Mouse (Mus musculus) left cerebral cortex, postnatal 10 days (tissue): Measurements from ENCODE around the gene Scarf2. TPM values are rescaled to one million over a fixed set of nuclear protein-coding genes. Genes with fewer than 3 reads are reported as not detected.

Source experiments
- DNase-seq, 2 experiments: peaks; one replicate each; pipeline ENCODE4 v3.0.0; 2021 to 2022; ENCODE audit warnings: low spot score in 2 of 2, mixed read lengths in 1 of 2; ENCODE audit errors: extremely low spot score in 1 of 2
- intact Hi-C: fragments of 180-260 bp; cut with DNase I; formaldehyde crosslinking; loops from one replicate; pipeline ENCODE4 v1.15.1; 2025
- total RNA-seq, 2 experiments: library from RNA; stranded (reverse); gene quantifications; 2 replicates each; pipeline ENCODE4 v1.2.3; 2021

The Scarf2 gene
- total RNA-seq, 2 experiments from 2014 or later, result 3.7 to 4.3 TPM

DNA sequence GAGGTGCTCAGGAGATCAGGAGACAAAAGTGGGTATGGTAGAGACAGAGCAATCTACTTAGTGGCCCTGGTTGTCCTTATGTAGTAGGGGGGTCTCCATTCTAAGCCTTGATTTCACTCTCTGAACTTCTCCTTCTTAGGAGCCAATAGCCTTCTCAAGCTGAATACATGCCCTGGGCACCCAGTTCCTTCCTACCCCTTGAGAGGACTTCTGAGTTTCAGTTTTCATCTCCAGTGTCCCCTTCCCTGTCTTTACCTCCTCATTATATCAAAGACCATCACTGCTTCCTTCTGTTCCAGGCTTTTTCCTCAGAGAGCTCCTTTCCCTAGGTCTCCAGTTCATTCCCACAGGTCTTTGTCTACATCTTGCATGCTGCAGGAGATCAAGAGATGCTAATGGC lies 563 bp upstream of the Scarf2 start:
- intact Hi-C loops, result no loop called here
- no peak for DNase-seq

DNA sequence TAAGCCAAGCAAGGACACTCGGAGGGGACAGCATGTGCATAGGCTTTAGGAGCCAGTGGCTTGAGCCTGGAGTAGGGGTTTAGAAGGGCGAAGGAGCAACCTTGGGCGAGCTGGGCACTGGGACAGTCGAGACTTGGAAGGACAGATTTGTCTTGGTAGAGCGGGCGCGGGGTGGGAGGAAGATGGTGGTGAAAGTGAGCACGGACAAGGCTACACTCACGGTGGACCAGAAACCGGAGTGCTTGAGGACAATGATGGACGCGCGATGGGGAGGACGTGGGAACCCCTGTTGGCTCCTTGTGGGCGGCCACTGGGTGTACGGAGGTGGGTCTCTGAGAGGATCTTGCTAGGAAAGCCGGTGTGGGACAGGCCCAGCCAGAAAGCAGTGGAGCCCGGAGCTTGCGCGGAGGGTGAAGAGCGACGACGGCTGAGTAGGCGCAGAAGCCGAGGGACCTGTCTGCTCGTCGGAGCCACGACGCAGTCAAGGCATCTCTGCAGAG lies 780 bp downstream of the Scarf2 start:
- intact Hi-C loops, result no loop called here
- no peak for DNase-seq

DNA sequence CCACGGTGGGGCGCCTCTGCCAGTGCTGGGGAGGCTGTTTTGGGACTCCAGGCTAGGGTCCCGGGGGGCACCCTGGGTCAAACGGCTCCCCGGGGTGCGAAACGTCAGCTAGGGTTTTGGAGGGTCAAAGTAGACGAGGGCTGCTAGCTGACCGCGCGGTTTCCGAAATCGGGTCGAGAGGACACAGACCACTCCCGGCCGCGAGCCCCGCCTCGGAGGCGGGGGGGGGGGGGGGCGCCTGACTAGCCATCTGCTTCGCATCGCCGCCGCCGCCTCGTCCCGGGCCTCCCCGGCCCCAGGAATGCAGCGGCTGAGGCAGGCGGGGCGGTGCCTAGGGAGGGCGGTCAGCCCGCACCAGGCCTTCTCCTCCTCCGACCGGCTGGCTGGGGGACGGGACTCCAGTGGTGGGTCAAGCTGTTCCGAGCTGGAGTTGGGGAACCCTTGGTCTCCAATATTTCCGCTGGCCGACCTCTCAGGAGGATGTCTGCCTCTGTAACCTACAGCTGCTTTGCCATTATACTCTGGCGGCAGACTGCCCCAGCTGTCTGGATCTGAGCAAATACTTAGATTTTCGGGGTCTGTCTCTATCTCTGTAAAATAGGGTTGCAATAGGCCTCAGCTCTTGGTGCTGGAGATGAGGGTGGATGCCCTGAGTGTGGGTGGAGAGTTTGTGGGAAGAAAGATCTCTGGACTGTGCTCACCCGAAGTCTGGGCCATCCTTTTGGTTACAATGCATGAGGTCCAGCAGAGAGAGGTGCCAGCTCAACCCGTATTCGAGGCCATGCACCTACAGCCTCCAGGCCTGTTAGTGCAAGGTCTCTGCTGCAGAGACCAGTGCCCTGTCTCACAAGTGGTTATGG lies 1.5 kb downstream of the Scarf2 start:
- DNase-seq, result peak in 1 of 2 experiments; percentile 82
- intact Hi-C loops, result no loop called here

DNA sequence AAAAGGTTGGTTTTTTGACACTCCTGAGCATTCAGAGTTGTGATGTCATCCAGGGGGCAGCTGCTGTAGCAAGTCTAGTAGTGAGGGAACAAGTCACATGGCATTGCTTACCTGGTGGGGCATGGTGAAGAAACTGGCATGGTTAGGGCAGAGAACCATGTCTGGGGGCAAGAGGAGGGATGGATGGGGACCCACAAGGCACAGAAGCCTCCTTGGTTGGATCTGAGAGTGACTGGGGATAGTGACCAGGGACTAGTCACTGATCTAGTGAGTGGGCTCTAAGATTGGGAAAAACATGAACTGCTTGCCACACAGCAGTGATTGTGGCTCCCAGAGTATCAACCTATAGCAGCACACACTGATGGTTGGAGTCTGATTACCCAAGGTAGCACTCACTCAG lies 2.5 kb downstream of the Scarf2 start:
- intact Hi-C loops, result no loop called here
- DNase-seq, result no peak

DNA sequence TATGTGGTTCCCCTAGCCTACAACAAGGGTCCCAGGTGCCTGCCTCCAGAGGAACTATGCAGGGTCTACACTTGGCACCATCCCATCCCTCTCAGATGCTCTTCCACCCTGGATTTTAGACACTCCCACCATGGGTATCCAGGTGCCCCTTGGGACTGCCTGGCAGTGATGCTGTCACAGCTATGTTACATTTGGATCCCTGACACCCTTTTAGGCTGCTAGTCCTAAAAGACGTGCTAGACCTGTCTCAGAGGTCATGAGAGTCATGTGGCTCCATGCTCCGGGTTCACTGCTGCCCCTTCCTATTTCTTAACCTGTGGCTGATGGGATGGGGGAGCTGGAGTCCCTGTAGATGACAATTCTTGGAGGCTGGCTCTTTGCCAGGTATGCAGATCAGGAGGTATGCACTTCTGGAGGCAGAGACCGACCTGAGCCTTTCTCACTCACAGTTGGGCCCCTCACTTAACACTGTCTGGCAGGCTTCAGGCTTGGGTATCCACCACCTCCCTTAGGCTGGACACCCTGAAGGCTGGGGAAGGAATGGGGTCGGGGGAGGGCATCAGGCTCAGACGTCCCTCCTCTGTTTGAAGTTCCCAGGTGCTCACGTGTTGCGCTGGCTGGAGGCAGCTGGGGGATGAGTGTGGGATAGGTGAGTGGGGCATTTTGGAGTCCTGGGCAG lies 4.8 kb downstream of the Scarf2 start:
- peak in 1 of 2 experiments; percentile 52 for DNase-seq
- intact Hi-C loops, result no loop called here

DNA sequence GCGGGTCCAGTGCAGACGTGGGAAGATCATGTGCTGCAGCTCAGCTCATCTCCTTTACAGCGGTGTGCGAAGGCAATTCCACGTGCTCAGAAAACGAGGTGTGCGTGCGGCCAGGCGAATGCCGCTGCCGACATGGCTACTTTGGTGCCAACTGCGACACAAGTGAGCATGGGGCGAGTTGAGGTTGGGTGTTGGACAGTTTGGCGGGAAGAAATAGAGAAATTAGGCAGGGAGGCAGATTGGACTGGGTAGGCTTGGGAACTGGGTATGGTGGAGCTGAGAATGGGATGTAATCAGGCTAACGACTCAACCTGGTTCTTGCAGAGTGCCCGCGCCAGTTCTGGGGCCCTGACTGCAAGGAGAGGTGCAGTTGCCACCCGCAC lies 5.4 kb downstream of the Scarf2 start:
- no peak for DNase-seq
- intact Hi-C loops, result no loop called here

DNA sequence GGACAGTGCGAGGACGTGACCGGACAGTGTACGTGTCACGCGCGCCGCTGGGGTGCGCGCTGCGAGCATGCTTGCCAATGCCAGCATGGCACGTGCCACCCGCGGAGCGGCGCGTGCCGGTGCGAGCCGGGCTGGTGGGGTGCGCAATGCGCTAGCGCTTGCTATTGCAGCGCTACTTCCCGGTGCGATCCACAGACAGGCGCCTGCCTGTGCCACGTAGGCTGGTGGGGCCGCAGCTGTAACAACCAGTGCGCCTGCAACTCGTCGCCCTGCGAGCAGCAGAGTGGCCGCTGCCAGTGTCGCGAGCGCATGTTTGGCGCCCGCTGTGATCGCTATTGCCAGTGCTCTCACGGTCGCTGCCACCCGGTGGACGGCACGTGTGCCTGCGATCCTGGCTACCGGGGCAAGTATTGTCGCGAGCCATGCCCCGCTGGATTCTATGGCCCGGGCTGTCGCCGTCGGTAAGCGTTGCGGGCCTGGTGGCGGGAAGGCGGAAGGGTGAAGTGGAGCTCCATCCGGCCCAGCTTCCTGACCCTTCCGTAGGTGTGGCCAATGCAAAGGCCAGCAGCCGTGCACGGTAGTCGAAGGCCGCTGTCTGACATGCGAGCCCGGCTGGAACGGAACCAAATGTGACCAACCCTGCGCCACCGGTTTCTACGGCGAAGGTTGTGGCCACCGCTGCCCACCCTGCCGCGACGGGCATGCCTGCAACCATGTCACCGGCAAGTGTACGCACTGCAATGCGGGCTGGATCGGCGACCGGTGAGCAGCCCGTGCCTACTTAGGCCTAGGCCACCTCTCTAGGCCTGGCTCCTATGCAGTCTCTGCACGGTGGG lies 6.0 kb downstream of the Scarf2 start:
- intact Hi-C loops, result no loop called here
- DNase-seq, result peak in 1 of 2 experiments; percentile 76

DNA sequence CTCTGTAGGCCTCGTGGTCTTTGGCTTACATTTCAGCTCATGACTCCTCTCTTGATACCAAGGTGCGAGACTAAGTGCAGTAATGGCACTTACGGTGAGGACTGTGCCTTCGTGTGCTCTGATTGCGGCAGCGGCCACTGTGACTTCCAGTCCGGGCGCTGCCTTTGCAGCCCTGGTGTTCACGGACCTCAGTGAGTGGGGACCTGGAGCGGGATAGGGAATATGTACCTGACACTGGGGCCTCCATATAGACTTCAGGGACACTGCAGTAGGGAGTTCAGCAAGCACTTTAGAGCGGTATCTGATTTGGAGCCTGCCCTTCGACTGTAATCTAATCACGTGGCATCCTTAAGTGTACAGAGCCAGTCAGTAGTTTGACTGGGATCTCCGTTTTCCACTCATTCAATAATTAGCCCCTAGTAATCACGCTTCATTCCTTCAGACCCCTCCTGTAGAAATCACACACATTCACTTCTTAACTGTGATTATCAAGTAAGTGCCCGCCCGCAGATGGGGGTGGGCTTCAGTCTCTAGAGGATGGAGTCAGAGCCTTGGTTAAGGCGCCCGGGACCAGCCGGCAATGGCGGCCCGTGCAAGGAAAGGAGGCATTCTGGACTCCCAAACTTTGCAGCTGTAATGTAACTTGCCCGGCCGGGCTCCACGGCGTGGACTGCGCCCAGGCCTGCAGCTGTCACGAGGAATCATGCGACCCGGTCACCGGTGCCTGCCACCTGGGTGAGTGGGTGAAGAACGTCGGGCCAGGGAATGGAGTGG lies 6.8 kb downstream of the Scarf2 start:
- intact Hi-C loops, result no loop called here
- DNase-seq, result no peak

DNA sequence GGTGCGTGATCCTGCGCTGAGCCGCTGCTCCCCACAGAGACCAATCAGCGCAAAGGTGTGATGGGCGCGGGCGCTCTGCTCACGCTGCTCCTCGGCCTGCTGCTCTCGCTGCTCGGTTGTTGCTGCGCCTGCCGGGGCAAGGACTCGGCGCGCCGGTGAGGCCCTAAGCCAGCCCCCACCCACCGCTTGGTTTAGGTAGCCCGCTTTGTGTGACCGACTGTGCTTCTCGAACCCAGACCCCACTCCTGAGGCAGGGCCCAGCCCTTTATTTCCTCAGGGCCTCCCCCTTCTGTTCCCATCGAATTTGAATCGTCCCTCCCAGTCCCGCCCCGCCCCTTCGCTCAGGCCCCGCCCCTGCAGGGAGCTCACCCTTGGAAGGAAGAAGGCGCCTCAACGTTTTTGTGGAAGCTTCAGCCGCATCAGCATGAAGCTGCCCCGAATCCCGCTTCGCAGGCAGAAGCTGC lies 7.4 kb downstream of the Scarf2 start:
- intact Hi-C loops, result no loop called here
- peak in 1 of 2 experiments; percentile 42 for DNase-seq

DNA sequence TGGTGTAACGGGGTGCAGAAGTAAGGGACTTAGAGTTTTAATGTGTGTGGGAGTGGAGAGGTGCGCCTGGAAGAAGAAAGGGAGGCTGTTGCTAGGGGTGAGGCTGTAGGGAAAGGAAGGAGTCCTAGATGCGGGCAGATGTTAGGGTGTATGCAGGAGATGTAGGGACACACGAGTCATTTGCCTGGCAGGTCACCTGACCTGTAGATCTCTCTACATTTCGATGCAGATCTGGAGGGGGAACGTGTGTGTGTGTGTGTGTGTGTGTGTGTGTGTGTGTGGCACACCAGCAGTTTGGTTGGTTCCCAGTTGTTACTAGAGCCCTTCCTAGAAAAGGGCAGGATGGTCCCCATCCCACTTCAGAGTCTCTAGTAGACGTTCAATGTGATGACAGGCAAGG lies 7.9 kb downstream of the Scarf2 start:
- DNase-seq, result no peak
- intact Hi-C loops, result loop anchor here (5.0 kb wide), 1 partner anchor 48 kb away; the partner anchor contains the start of gene Klhl22

DNA sequence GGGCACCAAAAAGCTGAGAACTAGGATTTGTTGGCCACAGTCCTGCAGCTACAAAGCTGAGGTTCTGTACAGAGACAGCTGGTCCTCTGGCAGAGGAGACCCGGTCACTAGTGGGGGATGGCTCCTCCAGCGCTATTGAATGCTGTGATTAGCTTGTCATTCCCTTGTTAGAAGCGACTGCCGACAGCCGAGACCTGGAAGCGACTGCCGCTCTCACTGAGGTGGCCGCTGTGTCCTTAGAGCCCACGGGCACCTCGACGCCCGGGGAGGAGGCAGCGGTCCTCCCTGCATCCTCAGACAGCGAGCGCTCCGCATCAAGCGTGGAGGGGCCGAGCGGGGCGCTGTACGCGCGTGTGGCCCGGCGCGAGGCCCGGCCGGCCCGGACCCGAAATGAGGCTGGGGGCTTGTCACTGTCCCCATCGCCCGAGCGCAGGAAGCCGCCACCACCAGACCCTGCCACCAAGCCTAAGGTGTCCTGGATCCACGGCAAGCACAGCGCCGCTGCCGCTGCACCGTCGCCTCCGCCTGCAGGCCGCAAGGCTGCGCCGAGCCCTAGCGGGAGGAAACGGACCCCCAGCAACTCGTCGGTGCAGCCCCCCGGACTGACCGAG lies 9.6 kb downstream of the Scarf2 start:
- peak in 1 of 2 experiments; percentile 40 for DNase-seq
- intact Hi-C loops, result loop anchor here (5.0 kb wide), 1 partner anchor 49 kb away; the partner anchor contains the start of gene Klhl22

DNA sequence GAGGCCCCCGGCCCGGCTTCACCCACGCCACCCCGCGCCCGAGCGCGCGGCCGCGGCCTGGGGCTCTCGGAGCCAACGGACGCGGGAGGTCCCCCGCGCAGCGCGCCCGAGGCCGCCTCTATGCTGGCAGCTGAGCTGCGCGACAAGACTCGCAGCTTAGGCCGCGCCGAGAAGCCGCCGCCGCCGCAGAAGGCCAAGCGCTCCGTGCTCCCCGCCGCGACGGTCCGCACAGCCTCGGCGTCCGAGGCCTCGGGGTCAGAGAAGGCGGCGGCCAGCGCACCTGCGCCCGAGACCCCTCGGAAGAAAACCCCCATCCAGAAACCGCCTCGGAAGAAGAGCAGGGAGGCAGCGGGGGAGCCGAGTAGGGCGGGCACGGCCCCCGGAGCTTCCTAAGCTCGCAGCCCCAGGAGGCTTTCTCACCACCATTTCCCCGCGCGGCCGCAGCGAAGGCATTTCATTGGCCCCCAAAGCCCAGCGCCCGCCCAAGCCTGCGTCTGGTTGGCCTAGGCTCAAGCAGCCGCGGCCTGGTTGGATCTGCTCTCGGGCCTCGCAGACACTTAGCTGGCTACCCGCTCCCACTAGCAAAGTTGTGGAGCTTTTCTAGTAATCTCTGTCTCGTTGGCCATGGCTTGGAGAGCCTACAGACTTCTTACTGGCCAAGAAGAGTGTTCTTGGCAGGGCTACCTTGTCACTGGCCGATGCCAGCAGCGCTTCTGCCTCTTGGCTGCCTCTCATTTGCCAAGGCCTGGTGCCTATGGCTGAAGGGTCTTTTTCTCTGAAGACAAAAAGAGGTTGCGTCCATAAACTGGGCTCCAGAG lies 10.3 kb downstream of the Scarf2 start:
- DNase-seq, result peak; percentile 83 to 91
- intact Hi-C loops, result loop anchor here (5.0 kb wide), 1 partner anchor 50 kb away; the partner anchor contains the start of gene Klhl22

DNA sequence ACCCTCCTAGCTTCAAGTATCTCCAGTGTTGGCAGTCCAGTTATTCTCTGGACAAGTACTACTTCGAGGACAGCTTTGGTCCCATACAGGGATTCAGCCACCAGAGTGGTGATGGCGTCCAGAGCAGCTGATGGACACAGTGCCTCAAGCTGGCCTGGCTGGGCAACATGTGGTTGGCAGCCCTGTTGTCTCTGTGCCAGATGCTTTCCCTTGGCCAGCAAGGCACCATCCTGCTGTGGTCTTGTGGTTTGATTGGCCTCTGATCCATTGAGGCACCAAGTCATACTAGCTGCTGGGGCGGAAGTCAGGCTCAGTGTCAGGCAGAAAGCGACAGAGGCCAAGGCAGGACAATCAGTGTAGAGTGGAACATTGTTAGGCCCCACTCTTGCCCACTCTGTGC lies 12.0 kb downstream of the Scarf2 start:
- no peak for DNase-seq
- intact Hi-C loops, result loop anchor here (5.0 kb wide), 1 partner anchor 52 kb away; the partner anchor contains the start of gene Klhl22

DNA sequence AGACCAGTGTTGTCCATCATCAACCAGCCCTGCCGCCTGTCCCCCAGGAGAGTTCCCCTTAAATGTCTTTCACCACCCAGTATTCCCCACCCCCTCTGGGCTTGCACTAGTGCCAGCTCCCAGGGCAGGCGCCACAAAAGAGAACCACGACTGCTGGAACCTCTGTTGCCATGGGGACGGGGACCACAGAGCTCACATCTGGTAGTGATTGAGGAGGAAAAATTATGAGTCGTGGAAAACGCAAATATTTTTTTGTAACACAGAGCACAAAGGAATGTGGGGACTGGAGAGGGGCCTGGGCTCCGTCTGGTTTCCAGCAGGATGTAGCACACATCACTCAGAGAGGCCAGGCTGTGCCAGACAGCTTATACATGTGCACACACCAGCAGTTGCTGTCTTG lies 12.6 kb downstream of the Scarf2 start:
- peak in 1 of 2 experiments; percentile 77 for DNase-seq
- intact Hi-C loops, result loop anchor here (5.0 to 10.0 kb wide), 3 partner anchors 52 to 252 kb away; partner anchors contain the start of genes Ccdc74a and Klhl22

DNA sequence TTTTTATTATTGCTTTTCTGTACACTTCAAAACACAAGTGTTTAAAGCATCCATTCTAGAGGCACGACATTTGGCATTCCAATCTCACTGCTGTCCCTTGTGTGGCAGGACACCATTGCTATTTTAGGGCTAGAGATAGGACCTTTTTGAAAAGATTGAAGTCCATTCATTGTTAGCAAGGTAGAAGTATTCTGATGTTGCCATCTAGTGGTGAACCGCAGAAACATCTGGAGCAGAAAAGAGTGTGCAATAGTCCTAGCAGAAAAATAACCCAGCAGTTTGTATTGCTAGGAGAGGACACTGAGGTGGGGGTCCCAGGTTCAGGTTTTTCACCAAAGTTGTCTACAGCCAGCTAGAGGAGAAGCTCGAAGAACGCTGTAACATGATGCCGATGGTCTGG lies 15.0 kb downstream of the Scarf2 start:
- intact Hi-C loops, result loop anchor here (5.0 to 10.0 kb wide), 2 partner anchors 167 to 255 kb away; partner anchors contain the start of gene Ccdc74a
- no peak for DNase-seq

DNA sequence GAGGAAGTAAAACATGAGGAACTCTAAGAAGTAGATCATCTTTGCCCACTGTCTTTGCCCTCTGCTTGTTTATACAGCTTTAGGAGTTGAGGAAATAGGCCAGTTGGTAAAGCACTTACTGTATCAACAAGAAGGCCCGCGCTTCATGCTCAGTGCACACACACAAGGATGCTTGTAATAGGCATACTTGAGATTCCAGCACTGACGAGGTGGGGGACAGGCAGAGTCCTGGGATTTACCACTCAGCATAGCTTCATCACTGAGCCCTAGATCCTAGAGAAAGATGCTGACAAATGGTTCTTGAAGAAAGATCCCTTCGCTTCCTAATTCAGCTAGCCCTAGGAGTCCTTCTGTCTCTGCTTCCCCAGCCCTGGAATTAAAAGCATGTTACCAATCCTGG lies 16.1 kb downstream of the Scarf2 start:
- no peak for DNase-seq
- intact Hi-C loops, result loop anchor here (5.0 to 10.0 kb wide), 2 partner anchors 168 to 256 kb away; partner anchors contain the start of gene Ccdc74a
